Mouse (Mus musculus): ENCODE data around the gene Mblac2.
"Not testable (repeated sequence)": the region's sequence is repeated elsewhere in the genome, so short reads cannot be mapped to it uniquely, and the experiment has no call there.

Gene Mblac2

DNA sequence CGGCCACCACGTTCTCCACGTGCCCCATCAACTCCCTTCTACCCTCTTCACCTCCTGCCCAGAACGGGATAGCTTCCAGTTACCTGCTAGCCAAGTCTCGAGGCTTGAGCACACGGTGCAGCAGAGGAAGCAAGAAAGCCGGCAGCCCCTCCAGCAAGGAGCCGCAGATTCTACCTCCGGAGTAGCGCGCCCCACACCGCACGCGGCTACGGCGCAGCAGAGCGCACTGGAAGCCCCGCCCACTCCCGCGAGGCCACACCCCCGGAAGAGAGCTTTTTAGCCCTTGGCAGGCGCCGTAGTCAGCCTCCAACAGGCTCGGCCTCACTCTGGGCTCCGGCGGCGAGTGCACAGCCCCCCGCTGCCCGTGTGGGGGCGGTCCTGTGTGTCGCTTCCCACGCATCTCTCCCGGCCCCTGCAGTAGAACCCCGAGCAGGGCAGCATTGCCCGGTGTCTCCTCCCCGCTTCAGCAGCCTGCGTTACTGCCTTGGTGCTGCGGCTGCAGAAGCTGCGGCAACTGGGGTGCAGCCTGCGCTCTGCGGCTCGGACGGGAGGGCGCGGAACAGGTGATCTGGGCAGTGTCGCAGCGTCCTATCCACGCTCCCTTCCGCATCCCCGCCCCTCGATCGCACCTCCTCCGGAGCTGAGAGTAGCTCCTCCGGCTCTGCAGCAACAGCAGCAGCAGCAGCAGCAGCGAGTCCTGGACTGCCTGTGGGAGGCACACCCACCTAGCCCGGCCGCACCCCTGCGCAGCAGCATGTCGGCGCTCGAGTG is at the start of gene Mblac2, which contains the start of gene Polr3g:
Gene Mblac2 (plus strand): TSS at position 567 of the 771 bp plus-strand sequence.
Gene Polr3g (minus strand): TSS at position 239 of the 771 bp plus-strand sequence.
- peak; percentile 96 for DNase-seq

- no peak for DNase-seq
Observed at GRCm38 (mm10) chr13:81663566-81664330, 47.4 kb upstream of the Mblac2 start.

DNA sequence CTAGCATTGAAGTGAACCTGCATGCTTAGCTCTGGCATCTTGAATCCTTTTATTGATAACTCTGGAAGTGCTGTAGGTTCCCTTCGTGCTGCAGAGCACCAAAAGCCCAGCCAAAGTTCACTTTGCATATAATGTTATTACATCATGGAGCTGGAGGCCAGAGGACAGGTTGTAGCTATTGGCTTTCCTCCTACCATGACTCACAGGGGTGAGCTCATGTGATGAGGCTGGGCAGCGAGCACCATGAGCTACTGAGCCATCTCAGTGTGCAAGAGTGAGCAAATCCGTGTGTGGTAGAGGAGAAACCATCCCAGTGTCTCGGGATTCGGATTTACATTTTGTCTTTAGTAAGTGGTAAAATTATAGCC is 46.8 kb upstream of the Mblac2 start:
- peak; percentile 8 for DNase-seq

- no peak for DNase-seq
Observed at GRCm38 (mm10) chr13:81667713-81668112, 43.4 kb upstream of the Mblac2 start.

- DNase-seq: no peak
Observed at GRCm38 (mm10) chr13:81675333-81675732, 35.8 kb upstream of the Mblac2 start.

DNA sequence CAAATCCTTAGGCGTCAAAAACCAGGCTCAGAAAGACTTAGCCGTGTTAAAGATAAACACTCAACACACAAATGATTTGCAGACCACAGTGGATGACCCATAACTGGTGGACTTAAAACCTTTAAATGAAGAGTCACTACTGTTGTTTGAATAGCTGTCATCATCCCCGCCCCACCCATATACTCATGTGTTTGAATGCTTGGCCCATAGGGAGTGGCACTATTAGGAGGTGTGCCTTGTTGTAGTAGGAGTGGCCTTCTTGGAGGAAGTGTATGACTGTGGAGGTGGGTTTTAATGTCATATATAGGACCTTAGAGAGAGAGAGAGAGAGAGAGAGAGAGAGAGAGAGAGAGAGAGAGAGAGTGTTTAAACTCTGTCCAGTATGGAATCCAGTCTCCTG is 28.0 kb upstream of the Mblac2 start:
- DNase-seq: no peak

DNA sequence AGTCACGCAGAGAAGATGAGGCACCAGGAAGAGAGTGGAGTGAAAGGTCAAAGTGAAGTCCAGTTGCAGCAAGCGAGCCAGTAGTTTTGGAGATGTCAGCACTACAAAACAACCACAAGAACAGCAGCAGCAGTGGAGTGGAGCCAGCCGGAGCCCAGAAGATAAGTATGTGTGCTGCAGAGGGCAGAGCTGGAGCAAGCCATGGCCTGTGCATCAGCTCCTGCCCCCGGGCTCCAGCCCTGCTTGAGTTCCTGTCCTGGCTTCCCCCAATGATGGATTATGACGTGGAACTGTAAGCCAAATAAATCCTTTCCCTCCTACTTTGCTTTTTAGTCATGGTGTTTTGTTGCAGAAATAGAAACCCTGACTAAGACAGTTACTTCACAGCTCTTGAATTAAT is 26.9 kb upstream of the Mblac2 start:
- no peak for DNase-seq

- DNase-seq: no peak
Observed at GRCm38 (mm10) chr13:81684884-81685283, 26.3 kb upstream of the Mblac2 start.

DNA sequence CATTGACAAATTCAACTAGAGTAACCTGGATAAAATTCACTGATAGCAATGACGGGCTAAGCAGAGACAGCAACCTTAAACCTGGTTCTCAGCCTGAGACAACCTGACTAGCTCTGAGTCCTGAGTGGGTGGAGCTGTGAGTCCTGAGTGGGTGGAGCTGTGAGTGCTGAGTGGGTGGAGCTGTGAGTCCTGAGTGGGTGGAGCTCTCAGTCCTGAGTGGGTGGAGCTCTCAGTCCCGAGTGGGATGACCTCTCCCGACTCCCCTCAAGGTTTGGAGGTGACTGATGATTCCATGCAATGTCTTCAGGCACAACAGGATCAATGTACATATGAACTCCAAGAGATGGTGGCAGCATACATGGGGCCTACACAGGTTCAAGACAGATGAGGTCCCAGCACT is 21.6 kb upstream of the Mblac2 start:
- no peak for DNase-seq

- DNase-seq: no peak
Observed at GRCm38 (mm10) chr13:81690477-81690876, 20.7 kb upstream of the Mblac2 start.

GRCm38 (mm10) chr13:81691606-81692005 is 19.5 kb upstream of the Mblac2 start:
- DNase-seq: no peak

DNA sequence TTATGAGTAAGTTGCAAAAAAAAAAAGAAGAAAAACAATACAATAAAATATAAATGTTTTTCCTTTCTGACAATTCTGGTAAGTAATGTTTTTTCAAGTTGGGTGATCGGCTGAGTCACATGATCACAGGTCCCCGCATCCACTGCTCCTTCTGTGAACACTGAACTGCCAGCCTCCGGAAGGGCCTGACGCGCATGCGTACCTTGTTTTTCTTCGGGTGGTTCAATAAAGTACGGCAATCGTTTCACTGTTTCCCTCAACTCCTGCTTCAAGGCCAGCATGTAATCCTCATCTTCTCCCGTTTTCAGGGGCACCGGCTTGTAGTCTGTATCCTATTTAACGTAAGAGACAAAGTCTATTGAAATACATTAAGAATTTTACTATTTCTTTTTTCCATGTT is 16.7 kb upstream of the Mblac2 start:
- no peak for DNase-seq

GRCm38 (mm10) chr13:81703148-81703547 is 8.0 kb upstream of the Mblac2 start:
- DNase-seq: no peak

DNA sequence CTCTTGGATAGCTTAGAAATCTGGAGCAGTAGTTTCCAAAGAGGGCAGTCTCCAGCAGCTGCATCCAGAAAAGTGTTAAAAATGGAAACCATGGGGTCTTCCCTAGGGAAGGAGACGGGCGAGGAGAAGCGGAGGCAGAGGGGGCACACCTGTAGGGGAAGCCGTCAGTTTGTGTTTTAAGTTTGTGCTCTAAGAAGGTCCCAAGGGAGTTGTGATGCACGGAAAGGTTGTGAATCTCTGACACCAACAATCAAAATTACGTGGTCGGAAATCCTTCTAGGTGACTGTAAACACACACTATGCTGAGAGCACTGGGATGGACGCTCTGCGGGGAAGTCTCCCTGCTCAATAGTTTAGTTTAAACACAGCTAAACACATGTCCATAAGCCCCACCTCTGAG is 7.5 kb upstream of the Mblac2 start:
- DNase-seq: no peak

- DNase-seq: no peak
Observed at GRCm38 (mm10) chr13:81706311-81706710, 4.8 kb upstream of the Mblac2 start.

DNA sequence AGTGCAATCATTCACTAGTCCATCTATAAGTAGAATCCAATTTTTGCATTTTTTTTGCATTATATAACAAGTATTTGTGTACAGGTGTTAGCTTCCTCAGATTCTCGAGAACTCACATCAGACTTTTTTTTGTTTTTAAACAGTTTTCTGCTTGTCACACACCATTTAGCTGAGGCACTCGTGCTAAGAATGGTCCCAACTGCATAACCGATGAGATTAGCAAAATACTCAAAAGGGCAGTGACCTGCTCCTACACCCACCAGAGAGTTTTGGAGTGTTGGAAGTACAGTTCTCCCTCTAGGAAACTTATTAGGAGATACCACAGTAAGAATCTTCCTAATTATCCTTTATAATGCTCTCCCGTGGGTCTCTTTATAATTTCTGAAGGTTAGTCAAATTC is 1.3 kb upstream of the Mblac2 start:
- no peak for DNase-seq

- DNase-seq: peak; percentile 7
Observed at GRCm38 (mm10) chr13:81710266-81710665, 875 bp upstream of the Mblac2 start.

GRCm38 (mm10) chr13:81711546-81712371 is 618 bp downstream of the Mblac2 start:
- DNase-seq: no peak

- no peak for DNase-seq
Observed at GRCm38 (mm10) chr13:81713896-81714295, 2.8 kb downstream of the Mblac2 start.

GRCm38 (mm10) chr13:81728141-81728540 is 17.0 kb downstream of the Mblac2 start:
- not testable (repeated sequence) for DNase-seq

- no peak for DNase-seq
Observed at GRCm38 (mm10) chr13:81729102-81729501, 18.0 kb downstream of the Mblac2 start.

DNA sequence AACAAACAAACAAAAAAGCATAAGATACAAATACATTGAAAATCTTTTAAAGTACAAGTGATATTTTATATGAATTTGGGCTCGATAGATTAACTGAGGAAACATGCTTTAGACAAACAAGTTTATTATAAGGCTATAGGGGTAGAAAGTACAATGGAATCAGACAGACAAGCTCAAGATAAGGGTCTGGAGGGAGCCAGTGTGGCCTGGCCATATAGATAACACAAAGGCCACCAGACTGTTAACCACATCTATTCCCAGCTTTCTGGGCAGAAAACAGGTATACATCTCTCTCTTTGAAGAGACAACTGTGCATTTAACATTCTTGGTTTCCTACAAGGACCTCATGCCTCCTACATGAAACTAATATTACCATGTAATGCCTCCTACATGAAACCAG is 19.2 kb downstream of the Mblac2 start:
- DNase-seq: no peak

DNA sequence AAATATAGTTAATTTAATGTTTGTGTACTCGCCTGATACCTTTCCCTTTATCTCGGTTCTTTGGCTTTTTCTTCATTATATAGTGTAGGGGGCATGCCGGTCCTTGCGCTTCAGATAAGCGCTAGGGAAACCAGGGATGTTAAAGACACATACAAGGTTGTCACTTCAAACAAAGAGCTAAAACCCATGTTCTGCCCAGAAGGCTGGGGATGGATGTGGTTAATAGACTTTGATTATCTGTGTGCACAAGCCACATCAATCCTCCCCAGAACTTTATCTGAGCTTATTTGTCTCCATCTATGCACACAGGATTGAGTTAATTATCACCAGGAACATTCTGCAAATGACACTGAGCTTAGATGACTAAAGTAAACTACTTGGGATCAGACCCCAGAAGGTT is 25.5 kb downstream of the Mblac2 start:
- DNase-seq: no peak
